Mouse (Mus musculus): ENCODE measurements at regions not wholly inside any gene's neighbourhood (a gene's known extent, or its start where the extent isn't known, plus 50 kb on each side); places are given as distances from the start of the nearest gene placed in this dataset.
"Not testable (repeated sequence)": the region's sequence is repeated elsewhere in the genome, so short reads cannot be mapped to it uniquely, and the experiment has no call there.

DNA sequence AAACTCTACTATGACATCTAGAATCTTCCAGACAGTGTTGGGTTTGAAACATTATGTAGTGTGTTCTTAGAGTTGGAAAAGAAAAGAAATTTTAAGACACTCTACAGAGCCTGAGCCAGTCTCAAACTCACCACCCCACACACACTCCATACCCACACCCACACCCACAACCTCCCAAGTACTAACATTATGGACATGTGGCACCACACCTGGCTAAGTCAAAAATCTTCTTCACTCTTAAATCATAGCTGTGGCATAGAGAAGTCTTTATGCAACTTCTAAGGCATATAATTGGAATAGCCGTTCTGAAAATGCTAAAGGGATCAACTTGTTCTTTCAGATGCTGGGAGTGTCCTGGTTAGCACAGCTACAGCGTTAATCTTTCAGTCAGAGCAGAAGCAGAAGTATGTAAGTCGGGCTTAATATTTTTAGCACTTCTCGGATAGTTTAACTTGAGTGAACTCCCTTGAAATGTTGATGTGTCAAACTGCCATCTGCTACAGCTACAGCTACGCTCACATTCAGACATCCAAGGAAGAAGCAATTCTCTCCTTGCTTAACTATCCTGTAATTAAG is 68.6 kb upstream of the Creb1 start:
- DNase-seq (ENCODE audit: low spot score in 2 of 2) = no peak

GRCm38 (mm10) chr1:64461616-64462015 is 70.8 kb upstream of the Creb1 start:
- DNase-seq (ENCODE audit: low spot score in 2 of 2) = not testable (repeated sequence)

DNA sequence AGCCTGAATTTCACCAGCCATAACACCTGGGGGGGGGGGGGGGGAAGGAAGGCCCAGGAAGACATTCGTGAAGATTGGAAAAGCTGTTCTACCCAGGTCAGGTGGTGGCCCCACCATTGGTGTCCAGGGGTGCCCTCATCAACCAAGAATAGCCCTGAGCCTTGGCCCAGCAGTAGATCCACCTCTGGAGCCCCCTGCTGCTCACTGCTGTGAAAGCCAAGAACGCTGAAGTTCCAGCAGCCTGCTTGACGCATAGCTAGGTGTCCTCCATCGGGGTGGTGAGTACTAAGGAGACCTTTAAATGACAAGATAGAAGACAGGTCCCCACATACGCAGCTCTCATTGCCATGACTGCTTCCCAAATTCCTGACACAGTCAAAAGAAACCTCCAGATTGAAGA is 74.6 kb upstream of the Creb1 start:
- no peak for DNase-seq (ENCODE audit: low spot score in 2 of 2)

DNA sequence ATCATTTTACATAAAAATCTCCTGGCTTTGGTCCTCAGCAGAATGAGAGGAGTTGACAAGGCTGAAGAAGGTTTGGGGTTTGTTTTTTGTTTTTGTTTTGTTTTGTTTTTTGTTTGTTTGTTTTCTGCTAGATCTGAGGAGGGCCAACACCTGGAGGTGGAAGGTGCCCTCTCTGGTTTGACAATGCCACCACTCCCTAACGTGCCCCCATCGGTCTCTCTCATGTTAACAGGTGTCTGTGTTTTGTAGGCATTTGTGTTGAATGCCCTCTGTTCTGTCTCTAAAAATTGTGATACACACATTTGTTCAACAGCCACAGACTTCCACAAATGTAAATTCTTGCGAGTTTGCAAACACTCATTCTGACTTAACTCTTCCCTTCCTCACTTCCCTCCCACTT is 83.3 kb upstream of the Creb1 start:
- DNase-seq (ENCODE audit: low spot score in 2 of 2) = no peak

DNA sequence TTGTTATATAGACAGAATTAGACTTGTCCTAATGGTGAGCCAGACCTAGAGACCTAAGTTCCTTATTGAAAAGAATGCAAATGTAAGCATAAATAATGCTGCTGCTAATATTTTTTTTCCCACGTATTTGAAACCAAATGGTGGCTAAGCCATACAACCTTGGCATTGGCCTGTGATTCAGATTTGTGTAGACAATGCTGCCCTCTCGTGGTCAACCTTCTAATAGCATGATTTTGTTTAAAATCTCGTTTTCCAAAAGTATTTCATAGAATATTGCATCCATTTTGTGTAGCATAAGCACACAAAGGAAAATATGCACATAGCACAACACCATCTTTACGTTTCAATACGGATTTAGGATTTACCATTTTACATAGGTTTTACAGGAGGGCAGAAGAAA is 84.4 kb upstream of the Creb1 start:
- peak; percentile 68 to 74 for DNase-seq (ENCODE audit: low spot score in 2 of 2)

GRCm38 (mm10) chr1:64446492-64446891 is 86.0 kb upstream of the Creb1 start:
- DNase-seq (ENCODE audit: low spot score in 2 of 2) = no peak

- DNase-seq (ENCODE audit: low spot score in 2 of 2) = peak; percentile 27 to 47
Measured at GRCm38 (mm10) chr1:64445919-64446318, 86.5 kb upstream of the Creb1 start.

DNA sequence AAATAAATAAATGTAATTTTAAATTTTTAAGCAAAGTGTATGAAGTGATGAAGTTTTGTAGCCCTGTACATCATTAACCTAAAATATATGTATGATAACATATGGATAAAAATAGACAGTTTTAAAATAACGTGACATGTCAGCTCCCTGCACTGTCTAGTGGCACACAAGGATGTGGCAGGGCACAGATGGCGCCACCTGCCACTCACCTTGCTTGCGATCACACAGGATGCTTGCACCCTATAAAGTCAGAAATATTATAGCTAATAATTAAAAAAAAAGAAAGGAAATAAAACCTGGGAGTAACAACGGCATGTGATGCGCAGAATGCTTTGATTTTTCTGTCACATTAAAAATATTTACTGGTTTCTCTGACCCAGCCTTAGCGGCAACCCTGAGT is 89.0 kb upstream of the Creb1 start:
- DNase-seq (ENCODE audit: low spot score in 2 of 2) = no peak

GRCm38 (mm10) chr1:64442179-64442874 is 90.1 kb upstream of the Creb1 start:
- no peak for DNase-seq (ENCODE audit: low spot score in 2 of 2)

DNA sequence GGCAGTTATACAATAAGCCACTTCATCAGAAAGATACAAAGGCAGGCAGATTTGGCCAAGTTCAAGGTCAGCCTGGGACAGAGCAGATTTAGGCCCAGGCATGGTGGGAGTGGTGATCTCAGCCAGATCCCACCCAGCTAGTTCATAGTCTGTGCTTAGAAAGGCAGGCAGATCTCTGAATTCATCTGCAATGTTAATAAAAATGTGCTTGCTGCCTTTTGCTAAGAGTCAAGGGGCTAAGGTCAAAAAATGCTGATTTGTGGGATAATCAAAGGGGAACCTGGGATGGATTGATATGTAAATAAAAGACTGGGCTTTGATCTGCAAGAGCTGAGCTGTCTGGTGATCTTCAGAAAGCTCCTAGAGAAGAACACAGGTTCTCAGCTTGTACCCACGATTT is 109.2 kb upstream of the Creb1 start:
- no peak for DNase-seq (ENCODE audit: low spot score in 2 of 2)

GRCm38 (mm10) chr1:64418567-64418966 is 113.9 kb upstream of the Creb1 start:
- DNase-seq (ENCODE audit: low spot score in 2 of 2) = peak in 1 of 2 experiments; percentile 2

DNA sequence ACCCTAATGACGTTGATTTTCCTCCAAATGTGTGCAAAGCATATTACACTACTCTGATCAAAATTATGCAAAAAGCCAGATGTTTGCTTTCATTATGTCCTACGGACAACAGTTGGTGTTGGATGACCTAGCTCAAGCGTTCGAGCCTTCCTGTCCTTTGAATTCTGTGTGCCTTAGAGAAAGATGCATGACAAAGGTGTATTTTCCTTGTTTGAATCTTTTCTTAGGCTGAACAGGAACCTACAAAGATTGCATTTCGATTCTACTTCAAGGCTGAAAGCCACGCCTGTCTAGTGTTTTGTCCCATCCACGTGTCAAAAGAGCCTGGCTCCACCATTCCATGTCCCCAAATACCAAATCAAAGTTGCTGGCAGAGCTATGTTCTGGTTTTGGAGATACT is 116.5 kb upstream of the Creb1 start:
- DNase-seq (ENCODE audit: low spot score in 2 of 2) = no peak

DNA sequence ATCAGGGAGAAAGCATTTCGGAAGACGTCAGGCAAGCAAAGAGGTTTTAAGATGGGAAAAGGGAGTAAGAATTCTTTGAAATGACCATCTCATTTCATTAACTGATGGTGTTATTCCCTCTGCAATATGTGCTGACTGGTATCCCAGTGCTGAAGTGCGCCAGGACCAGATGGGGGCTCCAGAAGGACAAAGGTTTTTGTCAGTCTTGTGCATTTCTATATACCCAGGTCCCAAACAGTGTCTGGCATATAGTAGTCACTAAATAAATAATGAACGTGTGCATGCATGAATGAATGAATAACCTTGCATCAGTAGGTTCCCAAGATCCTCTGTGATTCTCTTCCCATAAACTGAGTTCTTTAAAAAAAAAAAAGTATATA is 119.3 kb upstream of the Creb1 start:
- no peak for DNase-seq (ENCODE audit: low spot score in 2 of 2)

GRCm38 (mm10) chr1:64412481-64413180 is 119.8 kb upstream of the Creb1 start:
- DNase-seq (ENCODE audit: low spot score in 2 of 2) = no peak

GRCm38 (mm10) chr1:64411851-64412480 is 120.5 kb upstream of the Creb1 start:
- no peak for DNase-seq (ENCODE audit: low spot score in 2 of 2)

GRCm38 (mm10) chr1:64408807-64409582 is 123.5 kb upstream of the Creb1 start:
- DNase-seq (ENCODE audit: low spot score in 2 of 2) = no peak

DNA sequence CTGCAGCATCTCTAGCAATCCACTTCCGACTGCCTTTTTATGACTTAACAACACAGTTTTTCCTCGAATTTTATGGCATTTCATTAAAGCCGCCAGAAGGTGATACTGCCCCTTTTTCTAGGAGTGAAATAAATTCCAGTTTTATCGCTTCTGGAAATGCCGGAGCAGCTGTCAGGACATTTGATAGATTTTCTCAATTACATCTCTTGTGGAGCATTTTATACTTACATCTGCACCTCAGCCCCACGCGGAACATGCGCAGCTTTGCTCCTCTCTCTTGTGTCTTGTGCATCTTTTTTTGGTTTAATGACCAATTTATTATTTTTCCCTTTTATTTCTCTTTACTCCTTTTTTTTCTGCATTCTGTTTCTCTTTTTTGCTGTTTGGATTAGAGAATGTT is 140.9 kb upstream of the Creb1 start:
- no peak for DNase-seq (ENCODE audit: low spot score in 2 of 2)

- DNase-seq (ENCODE audit: low spot score in 2 of 2) = no peak
Measured at GRCm38 (mm10) chr1:64381264-64381663, 151.2 kb upstream of the Creb1 start.

DNA sequence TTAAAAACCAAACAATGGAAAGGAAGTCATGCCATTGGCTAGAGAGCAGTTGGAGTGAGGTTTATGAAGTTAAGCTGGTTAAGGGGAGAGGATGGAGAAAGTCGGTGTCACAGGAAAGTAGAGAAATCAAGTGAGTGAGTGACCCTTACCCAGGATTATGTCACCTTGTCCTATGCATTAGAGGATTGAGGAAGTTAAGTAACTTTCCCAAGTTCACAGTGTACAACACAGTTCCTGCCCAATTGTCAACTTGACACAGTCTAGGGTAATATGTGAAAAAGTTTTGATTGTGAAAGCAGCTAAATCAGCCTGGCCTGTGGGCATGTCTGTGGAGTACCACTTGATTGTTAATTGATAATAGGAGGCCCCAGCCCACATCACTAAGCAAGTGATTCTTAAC is 156.0 kb upstream of the Creb1 start:
- not testable (repeated sequence) for DNase-seq (ENCODE audit: low spot score in 2 of 2)

GRCm38 (mm10) chr1:64374286-64375071 is 158.0 kb upstream of the Creb1 start:
- no peak for DNase-seq (ENCODE audit: low spot score in 2 of 2)

DNA sequence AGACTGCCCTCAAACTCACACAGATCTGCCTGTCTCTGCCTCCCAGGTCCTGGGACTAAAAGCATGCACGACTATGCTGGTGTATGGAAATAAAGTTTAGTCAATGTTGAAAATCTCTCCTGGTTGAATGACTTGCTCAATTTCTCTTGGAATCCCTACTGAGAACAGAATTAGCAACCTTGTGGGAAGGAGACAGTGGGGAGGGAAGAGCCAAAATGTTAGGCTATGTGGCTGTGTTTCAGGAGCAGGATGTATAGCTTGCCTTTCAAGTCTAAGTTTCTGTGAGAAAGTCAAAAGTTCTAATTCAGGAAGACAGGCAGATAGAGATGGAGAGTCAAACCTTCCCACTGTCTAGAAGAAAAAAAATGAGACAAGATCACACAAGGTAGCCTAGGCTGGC is 168.3 kb upstream of the Creb1 start:
- DNase-seq (ENCODE audit: low spot score in 2 of 2) = no peak
